Comparison of ENCODE assay signal across 1 mouse cellular context in genomic region chr6:24543119-24543591, GRCm38 (mm10).
TF ChIP-seq lines count a peak whose summit lies in the region.

No protein-coding gene starts in this region.

TF ChIP-seq in ES-E14, 5 proteins besides CTCF, POLR2A, EP300 and RAD21:
- TF ChIP-seq CHD2 (IDR thresholded peaks at IDR 0.05; ENCODE audit: low read depth, low read length) (no peak), HCFC1 (IDR thresholded peaks at IDR 0.05; ENCODE audit: borderline replicate concordance, insufficient read depth, low read length) (no peak), MAFK (IDR thresholded peaks at IDR 0.05; ENCODE audit: insufficient read depth, low read depth, low read length) (peak; percentile 53; the same call in 1 of the 2 replicates), ZNF384 (IDR thresholded peaks at IDR 0.05; ENCODE audit: low read depth, low read length) (no peak)
